Mouse (Mus musculus) embryo, embryonic 10.5 days (tissue): ENCODE measurements around the gene Btf3.
A peak's percentile ranks its signal among the peaks of the same experiment; 100 is the strongest.

Experiments
- DNase-seq: peaks from one replicate; pipeline ENCODE4 v3.0.0-alpha.2; 2015; ENCODE audit warnings: low spot score

The Btf3 gene

GRCm38 (mm10) chr13:98275646-98276045 is 41.2 kb downstream of the Btf3 start:
- no peak for DNase-seq

- no peak for DNase-seq
Observed at GRCm38 (mm10) chr13:98274023-98274422, 42.8 kb downstream of the Btf3 start.

- peak; percentile 39 for DNase-seq
Observed at GRCm38 (mm10) chr13:98264111-98264510, 52.7 kb downstream of the Btf3 start.

- DNase-seq, result no peak
Observed at GRCm38 (mm10) chr13:98263458-98263987, 53.3 kb downstream of the Btf3 start.

GRCm38 (mm10) chr13:98262636-98263457 is 54.0 kb downstream of the Btf3 start, which contains the start of the genes Utp15 and Ankra2:
Utp15 (minus strand) TSS chr13:98263041.
Ankra2 (plus strand) TSS chr13:98263074.
- DNase-seq, result peak; percentile 99
